Mouse (Mus musculus) monocyte, adult 5-6 weeks (primary cell): ENCODE data around the gene Kdsr. TPM values are rescaled to one million over a fixed set of nuclear protein-coding genes. Genes with fewer than 3 reads are reported as not detected.
A peak's percentile ranks its signal among the peaks of the same experiment; 100 is the strongest.

ENCODE experiments used
- ATAC-seq: fragments of 153-309, 156-312 bp; replicated peaks from 2 replicates; pipeline ENCODE4 v1.8.0; 2017; ENCODE audit warnings: mild to moderate bottlenecking; ENCODE audit not compliant: low TSS enrichment, insufficient number of reproducible peaks, severe bottlenecking, poor library complexity, low FRiP score
- total RNA-seq: library from RNA; stranded (forward); fragments of 200-1000, 200-491, 200-594 nt; gene quantifications from 3 replicates; pipeline ENCODE4 v1.2.3, GENCODE M21; 2017

The Kdsr gene
- total RNA-seq, 1 experiment from 2014 or later: 25.0 TPM

GRCm38 (mm10) chr1:106707036-106707880 is 52.3 kb downstream of the Kdsr start:
- ATAC-seq: no peak

GRCm38 (mm10) chr1:106703183-106703582 is 56.3 kb downstream of the Kdsr start:
- ATAC-seq: no peak

- ATAC-seq: no peak
Observed at GRCm38 (mm10) chr1:106702471-106703175, 56.9 kb downstream of the Kdsr start.

GRCm38 (mm10) chr1:106700520-106701114 is 58.9 kb downstream of the Kdsr start:
- no peak for ATAC-seq

GRCm38 (mm10) chr1:106696472-106696871 is 63.1 kb downstream of the Kdsr start:
- ATAC-seq: no peak

GRCm38 (mm10) chr1:106695649-106696048 is 63.9 kb downstream of the Kdsr start:
- ATAC-seq: peak; percentile 96

- ATAC-seq: no peak
Observed at GRCm38 (mm10) chr1:106694316-106694715, 65.2 kb downstream of the Kdsr start.

GRCm38 (mm10) chr1:106692599-106692998 is 66.9 kb downstream of the Kdsr start:
- no peak for ATAC-seq

- no peak for ATAC-seq
Observed at GRCm38 (mm10) chr1:106690887-106691286, 68.6 kb downstream of the Kdsr start.

- ATAC-seq: no peak
Observed at GRCm38 (mm10) chr1:106688161-106688516, 71.4 kb downstream of the Kdsr start.

- no peak for ATAC-seq
Observed at GRCm38 (mm10) chr1:106687435-106688160, 71.9 kb downstream of the Kdsr start.

- no peak for ATAC-seq
Observed at GRCm38 (mm10) chr1:106685702-106686101, 73.8 kb downstream of the Kdsr start.

GRCm38 (mm10) chr1:106684546-106684945 is 75.0 kb downstream of the Kdsr start:
- ATAC-seq: no peak

GRCm38 (mm10) chr1:106682829-106683228 is 76.7 kb downstream of the Kdsr start:
- no peak for ATAC-seq

- no peak for ATAC-seq
Observed at GRCm38 (mm10) chr1:106679800-106680515, 79.6 kb downstream of the Kdsr start.

- ATAC-seq: peak; percentile 92
Observed at GRCm38 (mm10) chr1:106678060-106678478, 81.5 kb downstream of the Kdsr start.
